Mouse (Mus musculus) T-cell, adult 2 months (primary cell): ENCODE results near the gene Sos1.

Experiments
- DNase-seq: peaks from one replicate; pipeline ENCODE4 v3.0.0; 2022; ENCODE audit warnings: low spot score

The Sos1 gene

DNA sequence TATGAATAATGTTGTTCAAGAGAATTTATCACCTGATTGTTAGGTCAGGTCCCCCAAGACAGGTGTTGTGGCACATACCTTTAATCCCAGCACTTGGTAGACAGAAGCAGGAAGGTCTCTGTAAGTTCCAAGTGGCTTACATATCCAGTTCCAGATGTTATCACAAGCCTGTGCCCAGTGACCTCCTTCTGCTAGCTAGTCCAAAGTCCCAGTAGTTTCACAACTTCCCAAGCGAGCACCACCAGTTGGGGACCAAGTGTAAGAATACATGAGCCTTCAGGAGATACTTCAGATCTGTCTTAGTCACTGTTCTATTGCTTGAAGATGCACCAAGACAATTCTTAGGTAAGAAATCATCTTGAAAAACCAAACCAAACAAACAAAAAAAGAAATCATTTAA, 13.6 kb upstream of the Sos1 start:
- DNase-seq: no peak

GRCm38 (mm10) chr17:80492811-80493210, 12.6 kb upstream of the Sos1 start:
- DNase-seq: no peak

DNA sequence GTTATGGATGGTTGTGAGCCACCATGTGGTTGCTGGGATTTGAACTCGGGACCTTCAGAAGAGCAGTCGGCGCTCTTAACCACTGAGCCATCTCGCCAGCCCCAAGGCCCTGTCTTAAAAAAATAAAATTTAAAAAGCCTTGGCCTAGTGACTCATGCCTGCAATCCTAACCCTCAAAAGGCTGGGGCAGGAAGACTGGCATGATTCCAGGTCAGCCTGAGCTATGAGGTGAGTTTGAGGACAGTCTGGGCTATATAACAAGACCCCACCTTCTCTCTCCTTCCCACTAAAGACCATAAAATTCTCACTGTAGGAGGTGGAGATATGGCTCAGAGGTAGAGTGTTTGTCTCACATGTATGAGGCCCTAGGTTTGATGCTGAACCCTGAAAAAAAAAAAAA, 12.0 kb upstream of the Sos1 start:
- DNase-seq: no peak

- DNase-seq: no peak
Observed at GRCm38 (mm10) chr17:80490166-80490565, 9.9 kb upstream of the Sos1 start.

DNA sequence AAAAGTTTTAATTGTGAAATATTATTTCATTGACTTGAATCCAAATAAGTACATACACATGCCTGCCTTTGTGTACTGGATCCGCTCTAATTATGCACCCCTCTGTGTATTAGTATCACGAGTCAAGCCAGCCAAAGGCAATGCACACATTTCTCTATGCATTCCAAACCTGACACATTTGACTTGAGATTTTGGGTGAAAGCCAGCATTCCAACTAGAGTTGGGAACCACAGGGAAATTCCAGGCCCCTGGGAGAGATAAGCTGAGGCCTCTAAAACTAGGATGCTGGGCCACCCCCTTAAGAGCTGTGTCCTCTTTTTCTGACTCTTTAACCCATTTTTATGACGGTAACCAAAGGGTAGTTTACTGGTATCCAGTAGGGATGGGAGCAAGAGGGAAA, 8.7 kb upstream of the Sos1 start:
- DNase-seq: no peak

- no peak for DNase-seq
Observed at GRCm38 (mm10) chr17:80485160-80485559, 4.9 kb upstream of the Sos1 start.

DNA sequence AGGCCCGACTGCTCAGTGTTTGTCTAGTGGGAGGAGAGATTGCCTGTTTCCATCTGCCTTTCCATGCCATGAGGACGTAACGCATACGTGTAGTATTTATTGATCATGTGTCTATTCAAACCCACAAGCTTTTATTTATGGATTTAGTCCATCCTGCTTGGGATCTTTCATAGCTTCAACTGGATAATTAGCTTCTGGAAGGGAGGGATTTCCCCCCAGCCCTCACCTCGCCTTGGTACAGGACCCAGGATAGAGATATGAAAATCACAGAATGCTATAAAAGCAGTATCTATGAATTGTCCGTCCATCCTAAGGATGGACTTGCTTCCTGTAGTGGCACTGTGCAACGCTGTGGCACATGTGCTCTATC, 587 bp upstream of the Sos1 start:
- no peak for DNase-seq

- peak; percentile 87 for DNase-seq
Observed at GRCm38 (mm10) chr17:80479295-80480030, 790 bp downstream of the Sos1 start.

DNA sequence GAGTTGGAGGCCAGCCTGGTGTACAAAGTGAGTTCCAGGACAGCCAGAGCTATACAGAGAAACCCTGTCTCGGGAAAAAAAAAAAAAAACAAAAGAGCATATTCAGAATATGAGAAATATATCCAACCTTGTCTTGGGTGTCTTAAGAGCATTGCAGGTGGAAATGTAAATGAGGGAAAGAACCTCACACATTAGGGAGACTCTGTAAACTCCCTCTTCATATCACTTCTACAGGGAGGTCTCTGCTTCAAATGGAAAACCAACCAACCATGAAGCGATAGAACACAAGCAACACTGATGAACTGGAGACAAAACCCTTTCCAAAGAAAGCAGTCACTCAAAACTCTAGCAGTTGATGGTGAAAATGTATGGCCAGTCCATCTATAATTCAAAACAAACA, 2.6 kb downstream of the Sos1 start:
- no peak for DNase-seq

DNA sequence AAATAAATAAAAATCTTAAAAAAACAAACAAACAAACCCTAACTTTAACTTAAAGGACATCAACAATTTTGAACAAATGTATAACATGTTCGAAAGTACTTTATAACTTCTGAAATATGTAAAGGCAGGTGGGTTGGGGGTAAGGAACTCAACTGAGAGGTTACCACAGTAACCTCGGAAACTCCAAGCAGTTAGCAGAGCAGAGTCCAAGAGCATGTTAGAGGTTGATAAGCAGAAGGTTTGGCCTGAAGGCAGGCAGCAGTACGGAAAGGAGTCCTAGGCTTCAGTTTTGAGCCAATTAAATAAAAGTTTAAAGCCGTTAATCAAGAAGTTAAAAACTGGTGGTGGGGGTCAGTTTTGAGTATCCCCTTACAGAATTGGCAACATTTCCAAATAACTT, 3.8 kb downstream of the Sos1 start:
- no peak for DNase-seq

- DNase-seq: no peak
Observed at GRCm38 (mm10) chr17:80471056-80471802, 9.0 kb downstream of the Sos1 start.

GRCm38 (mm10) chr17:80468417-80468894, 11.8 kb downstream of the Sos1 start:
- DNase-seq: peak; percentile 70

- no peak for DNase-seq
Observed at GRCm38 (mm10) chr17:80460258-80460657, 20.0 kb downstream of the Sos1 start.

DNA sequence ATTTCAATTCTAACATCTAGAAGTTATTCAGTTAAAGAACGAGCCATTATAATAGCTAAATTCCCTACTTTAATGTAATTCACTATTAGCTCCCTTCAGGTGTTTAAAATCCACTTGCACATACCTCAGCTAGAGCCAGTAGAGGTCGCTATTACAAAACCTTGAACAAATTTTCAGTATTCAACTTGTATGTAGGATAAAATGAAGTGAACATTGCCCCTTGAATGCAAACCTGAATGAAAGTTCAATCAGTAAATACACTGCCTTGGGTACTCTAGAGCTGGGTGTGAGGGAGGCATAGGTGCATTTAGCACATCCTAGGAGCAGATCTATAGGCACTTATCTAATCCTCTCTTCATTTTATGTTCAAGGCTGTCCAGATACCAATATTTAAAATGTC, 24.6 kb downstream of the Sos1 start:
- DNase-seq: peak; percentile 46

DNA sequence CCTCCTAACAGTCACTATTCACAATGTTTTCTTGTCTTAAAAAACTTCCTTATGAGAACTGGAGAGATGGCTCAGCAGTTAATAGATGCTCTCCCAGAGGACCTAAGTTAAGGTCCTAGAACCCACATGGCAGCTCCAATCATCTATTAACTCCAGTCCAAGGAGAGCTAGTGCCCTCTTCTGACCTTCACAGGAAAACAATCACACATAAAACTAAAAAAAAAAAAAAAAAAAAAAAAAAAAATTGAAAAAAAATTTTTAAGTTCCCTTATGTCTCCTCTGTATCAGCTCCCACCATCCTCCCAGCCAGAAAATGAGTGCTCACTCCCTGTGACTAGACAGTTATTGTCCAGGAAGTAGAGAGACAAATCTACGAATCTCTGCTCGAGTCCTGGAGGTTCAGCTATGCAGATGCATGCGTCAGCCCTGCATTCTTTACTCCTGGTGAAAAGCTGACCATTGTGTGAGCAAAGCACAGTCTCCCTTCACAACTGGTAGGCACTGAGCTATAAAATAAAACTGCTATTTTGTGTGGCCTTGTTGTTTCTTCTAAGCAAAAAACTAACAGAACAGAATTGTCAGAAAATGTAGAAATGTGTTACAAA, 29.7 kb downstream of the Sos1 start:
- DNase-seq: no peak

DNA sequence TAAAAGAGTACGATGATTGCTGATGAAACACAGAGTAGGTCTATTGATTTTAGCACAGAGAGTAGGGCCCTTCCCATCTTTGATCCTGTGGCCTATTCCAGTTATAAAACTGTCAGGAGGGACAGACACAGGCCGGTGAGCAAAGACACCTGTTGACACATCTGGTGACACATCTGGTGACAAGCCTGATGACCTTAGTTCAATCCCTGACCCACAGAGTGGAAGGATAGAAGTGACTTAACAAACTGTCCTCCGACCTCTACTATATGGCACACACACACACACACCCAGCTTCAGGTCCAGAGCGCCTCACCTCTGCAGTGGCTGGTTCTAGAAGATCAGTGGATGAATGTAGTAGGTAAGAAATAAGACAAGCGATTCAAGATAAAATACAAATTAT, 33.8 kb downstream of the Sos1 start:
- no peak for DNase-seq

- DNase-seq: no peak
Observed at GRCm38 (mm10) chr17:80445433-80445832, 34.8 kb downstream of the Sos1 start.

DNA sequence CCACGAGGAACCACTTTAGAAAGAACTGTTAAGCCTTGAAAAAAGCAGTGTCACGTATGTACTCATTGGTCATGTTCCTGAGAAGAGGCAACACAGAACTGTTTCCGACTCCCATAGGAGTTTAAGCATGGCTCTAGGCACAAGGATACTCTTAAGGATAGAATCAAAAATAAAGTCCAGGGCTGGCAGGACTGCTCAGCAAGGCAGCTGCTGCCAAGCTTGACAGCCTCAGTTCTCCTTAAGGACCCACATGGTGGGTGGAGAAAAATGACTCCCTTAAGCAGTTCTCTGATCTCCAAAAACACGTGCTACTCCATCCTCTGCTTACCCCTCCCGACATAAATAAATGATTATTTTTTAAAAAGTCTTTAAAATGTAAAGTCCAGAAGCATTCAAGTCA, 44.6 kb downstream of the Sos1 start:
- no peak for DNase-seq

DNA sequence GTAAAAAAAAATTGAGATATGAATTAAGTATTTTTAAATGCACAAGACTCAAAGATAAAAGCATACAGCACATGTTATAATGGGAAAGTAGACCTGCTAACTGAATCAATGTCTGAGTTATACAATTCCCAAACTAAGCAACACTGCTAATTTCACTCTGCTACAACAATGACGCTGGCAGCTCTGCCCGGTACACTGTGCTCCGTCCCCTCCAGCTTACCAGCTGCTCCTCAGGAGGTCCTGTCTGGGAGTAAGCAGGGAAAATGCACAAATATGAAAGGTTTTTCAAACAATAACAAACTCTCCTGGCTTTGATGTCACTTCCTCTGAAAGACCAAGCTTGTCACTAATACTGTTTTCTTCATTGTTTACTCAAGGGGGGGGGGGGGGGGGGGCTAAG, 45.8 kb downstream of the Sos1 start:
- DNase-seq: no peak

DNA sequence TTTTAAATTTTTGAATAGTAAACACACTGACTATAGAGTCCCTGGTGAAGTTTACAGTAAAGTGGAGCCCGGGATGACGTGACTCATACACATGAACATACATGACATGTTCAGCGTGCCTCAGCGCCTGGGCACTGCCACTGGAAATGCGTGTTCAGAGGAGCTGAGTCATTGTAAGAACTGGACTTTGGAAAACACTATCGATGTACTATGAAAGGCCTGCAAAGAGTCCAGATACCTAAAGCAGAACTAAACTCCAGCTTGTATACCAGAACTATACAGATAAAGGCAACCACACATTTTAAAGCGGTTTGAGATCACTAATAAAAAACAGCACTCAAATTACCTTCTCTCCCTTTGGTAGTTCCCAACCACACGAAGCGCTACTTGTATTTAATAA, 48.3 kb downstream of the Sos1 start:
- no peak for DNase-seq

- no peak for DNase-seq
Observed at GRCm38 (mm10) chr17:80427966-80428365, 52.3 kb downstream of the Sos1 start.

DNA sequence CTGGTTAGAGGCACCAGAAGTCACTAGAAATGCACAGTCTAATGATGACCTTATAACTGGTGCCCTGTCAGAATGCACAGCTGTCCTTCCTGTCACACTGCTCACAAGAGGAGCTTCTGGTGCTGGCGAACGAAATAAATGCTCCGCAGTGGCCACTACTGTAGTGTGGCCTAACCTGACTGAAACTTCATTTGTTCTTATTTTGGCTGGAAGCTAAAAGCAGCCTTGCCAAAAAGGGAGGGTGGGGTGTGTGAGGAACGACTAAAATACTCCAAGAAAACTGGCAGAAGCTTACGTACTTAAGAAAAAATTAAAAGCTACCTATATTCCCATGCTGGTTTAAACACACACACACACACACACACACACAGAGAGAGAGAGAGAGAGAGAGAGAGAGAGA, 53.4 kb downstream of the Sos1 start:
- DNase-seq: no peak

GRCm38 (mm10) chr17:80426171-80426570, 54.1 kb downstream of the Sos1 start:
- no peak for DNase-seq
